Mouse (Mus musculus): ENCODE measurements around the gene Sh3rf1. TPM values are rescaled to one million over a fixed set of nuclear protein-coding genes. Genes with fewer than 3 reads are reported as not detected.

Gene Sh3rf1
- polyA plus RNA-seq (2021): 22.9 TPM

GRCm38 (mm10) chr8:61223729-61224379 is at the start of gene Sh3rf1:
TSS of gene Sh3rf1 (plus strand) at chr8:61223872.
- peak; percentile 94 for ATAC-seq
- in situ Hi-C loops (cut with MboI; ENCODE audit: low pct_unique_long_range_greater_than_20kb): loop anchor here (10.0 kb wide), 2 partner anchors 131 to 291 kb away; no protein-coding TSS in a partner anchor
- peak; percentile 89 for TF ChIP-seq CTCF (IDR thresholded peaks at IDR 0.05)
- no peaks in the 10 kb centered on the region for H3K27me3 ChIP-seq
- CTCF ChIA-PET: interaction anchor here (1.4 to 1.5 kb wide), 3 partner anchors 44 to 292 kb away, joined by 3 to 5 read pairs (median 4); no protein-coding TSS in a partner anchor
- POLR2A ChIA-PET: interaction anchor here (0.9 to 1.8 kb wide), 2 partner anchors 60 to 153 kb away, joined by 3 to 5 read pairs; no protein-coding TSS in a partner anchor
- DNase-seq (ENCODE audit: low read depth, low spot score): no peak

GRCm38 (mm10) chr8:61173921-61174492 is 49.7 kb upstream of the Sh3rf1 start:
- DNase-seq (ENCODE audit: low read depth, low spot score) (no peak), ATAC-seq (no peak)
- CTCF ChIA-PET: no interaction called here
- no peak for TF ChIP-seq CTCF (IDR thresholded peaks at IDR 0.05)
- in situ Hi-C loops (cut with MboI; ENCODE audit: low pct_unique_long_range_greater_than_20kb): no loop called here
- POLR2A ChIA-PET: no interaction called here
- no peaks in the 10 kb centered on the region for H3K27me3 ChIP-seq

- in situ Hi-C loops (cut with MboI; ENCODE audit: low pct_unique_long_range_greater_than_20kb): no loop called here
- no peaks in the 10 kb centered on the region for H3K27me3 ChIP-seq
- ChIA-PET CTCF (no interaction called here), POLR2A (no interaction called here)
- TF ChIP-seq CTCF (IDR thresholded peaks at IDR 0.05): no peak
- DNase-seq (ENCODE audit: low read depth, low spot score) (no peak), ATAC-seq (no peak)
Measured at GRCm38 (mm10) chr8:61175876-61176275, 47.8 kb upstream of the Sh3rf1 start.

- CTCF ChIA-PET: no interaction called here
- ATAC-seq: no peak
- H3K27me3 ChIP-seq: no peaks in the 10 kb centered on the region
- no peak for TF ChIP-seq CTCF (IDR thresholded peaks at IDR 0.05)
- in situ Hi-C loops (cut with MboI; ENCODE audit: low pct_unique_long_range_greater_than_20kb): no loop called here
- POLR2A ChIA-PET: no interaction called here
- no peak for DNase-seq (ENCODE audit: low read depth, low spot score)
Measured at GRCm38 (mm10) chr8:61177680-61178593, 45.7 kb upstream of the Sh3rf1 start.

GRCm38 (mm10) chr8:61178594-61179140 is 45.0 kb upstream of the Sh3rf1 start:
- DNase-seq (ENCODE audit: low read depth, low spot score): no peak
- in situ Hi-C loops (cut with MboI; ENCODE audit: low pct_unique_long_range_greater_than_20kb): no loop called here
- H3K27me3 ChIP-seq: no peaks in the 10 kb centered on the region
- ChIA-PET CTCF (no interaction called here), POLR2A (no interaction called here)
- no peak for TF ChIP-seq CTCF (IDR thresholded peaks at IDR 0.05)
- no peak for ATAC-seq

GRCm38 (mm10) chr8:61181592-61181991 is 42.1 kb upstream of the Sh3rf1 start:
- in situ Hi-C loops (cut with MboI; ENCODE audit: low pct_unique_long_range_greater_than_20kb): no loop called here
- no peak for ATAC-seq
- ChIA-PET POLR2A (no interaction called here), CTCF (no interaction called here)
- H3K27me3 ChIP-seq: no peaks in the 10 kb centered on the region
- DNase-seq (ENCODE audit: low read depth, low spot score): no peak
- TF ChIP-seq CTCF (IDR thresholded peaks at IDR 0.05): no peak

- ChIA-PET POLR2A (no interaction called here), CTCF (no interaction called here)
- no peak for TF ChIP-seq CTCF (IDR thresholded peaks at IDR 0.05)
- no peak for DNase-seq (ENCODE audit: low read depth, low spot score)
- no peak for ATAC-seq
- H3K27me3 ChIP-seq: no peaks in the 10 kb centered on the region
- in situ Hi-C loops (cut with MboI; ENCODE audit: low pct_unique_long_range_greater_than_20kb): no loop called here
Measured at GRCm38 (mm10) chr8:61182020-61182419, 41.7 kb upstream of the Sh3rf1 start.

- DNase-seq (ENCODE audit: low read depth, low spot score): no peak
- no peak for ATAC-seq
- in situ Hi-C loops (cut with MboI; ENCODE audit: low pct_unique_long_range_greater_than_20kb): no loop called here
- ChIA-PET POLR2A (no interaction called here), CTCF (no interaction called here)
- TF ChIP-seq CTCF (IDR thresholded peaks at IDR 0.05): no peak
- no peaks in the 10 kb centered on the region for H3K27me3 ChIP-seq
Measured at GRCm38 (mm10) chr8:61185274-61186198, 38.1 kb upstream of the Sh3rf1 start.

- DNase-seq (ENCODE audit: low read depth, low spot score) (peak; percentile 53), ATAC-seq (peak; percentile 90)
- no peaks in the 10 kb centered on the region for H3K27me3 ChIP-seq
- in situ Hi-C loops (cut with MboI; ENCODE audit: low pct_unique_long_range_greater_than_20kb): no loop called here
- no peak for TF ChIP-seq CTCF (IDR thresholded peaks at IDR 0.05)
- ChIA-PET POLR2A (no interaction called here), CTCF (interaction anchor here (1.1 kb wide), 1 partner anchor 20 kb away, joined by 3 read pairs; no protein-coding TSS in a partner anchor)
Measured at GRCm38 (mm10) chr8:61194306-61194925, 29.3 kb upstream of the Sh3rf1 start.
